ENCODE assay signal across 8 mouse cellular contexts in genomic region chr15:84073911-84074704, GRCm38 (mm10). TPM values are rescaled to one million over a fixed set of nuclear protein-coding genes. Genes with fewer than 3 reads are reported as not detected.
DNase-seq lines count a peak whose midpoint lies in the region; TF ChIP-seq lines count a peak whose summit lies in the region.
"Had no signal": no experiment of that assay in that cellular context is flagged by ENCODE, and none has a peak within 500 bp of the region (broad histone marks: within the 10 kb centered on the region; RNA-seq: fewer than 3 reads in every experiment).

No protein-coding gene starts in this region.

- peak; percentile 80 to 81 for TF ChIP-seq CTCF in CH12.LX (conservative IDR thresholded peaks at IDR 0.05 in 1 of 2, IDR thresholded peaks at IDR 0.05 in 1 of 2; ENCODE audit: low read depth in 2 of 2, low read length in 2 of 2)
- peak; percentile 86; the same call in 1 of the 2 replicates for TF ChIP-seq CTCF in spleen, adult 2 months (IDR thresholded peaks at IDR 0.05; ENCODE audit: extremely low read depth, insufficient read depth, insufficient read length, insufficient replicate concordance)

- H3K27me3 ChIP-seq in CH12.LX (replicated peaks) = peaks cover 82% of the 10 kb centered on the region
- H3K27me3 ChIP-seq in spleen, adult 2 months (ENCODE audit: control insufficient read depth, insufficient read depth, low read length) = no peaks in the 10 kb centered on the region; the same call in none of the 2 replicates

- DNase-seq in CH12.LX (ENCODE audit: extremely low read depth) = peak; percentile 42
- peak; percentile 50 for DNase-seq in Muller cell, postnatal 12 days (ENCODE audit: inconsistent ontology term)
- peak; percentile 88 to 90 for DNase-seq in cerebellum, postnatal 14 days
- DNase-seq in gastrocnemius, postnatal 14 days = peak; percentile 46
- peak; percentile 50 to 74 for DNase-seq in layer of hippocampus, adult 18-20 months (ENCODE audit: low spot score in 2 of 2)
- peak; percentile 32 for DNase-seq in lung, postnatal 25 days (ENCODE audit: low spot score)
- peak in 1 of 2 experiments; percentile 18 for DNase-seq in spleen, adult 2 months (ENCODE audit: low read depth in 1 of 2, low spot score in 2 of 2)

- H3K36me3 ChIP-seq in CH12.LX (replicated peaks in 1 of 2; ENCODE audit: control insufficient read depth in 1 of 2, insufficient read depth in 1 of 2, low read length in 1 of 2) = no peaks in the 10 kb centered on the region
- no peaks in the 10 kb centered on the region for H3K36me3 ChIP-seq in spleen, adult 2 months (ENCODE audit: control insufficient read depth, insufficient read depth, low read length)

- dilution Hi-C loops in CH12.LX (cut with MboI; ENCODE audit: extremely low pct_ligation_motif_present, extremely low pct_unique_long_range_greater_than_20kb, low sequenced_read_pairs) = no loop called here

- H3K4me2 ChIP-seq in CH12.LX (ENCODE audit: insufficient read depth, low read depth, poor library complexity, severe bottlenecking) = 0 out of 2 replicates have a peak overlapping the region, but pooled peaks have one; percentile 17

- H3K4me3 ChIP-seq in CH12.LX (replicated peaks in 1 of 3; ENCODE audit: low read depth in 2 of 3, low read length in 2 of 3, poor library complexity in 1 of 3) = no peak overlapping the region
- no peak overlapping the region for H3K4me3 ChIP-seq in spleen, adult 2 months (ENCODE audit: extremely low read depth, insufficient read depth, insufficient read length)

- 14% methylated on average over 12 of the region's 15 CpGs for WGBS in spleen, adult 2 months

- TF ChIP-seq EP300 in CH12.LX (IDR thresholded peaks at IDR 0.05; ENCODE audit: low read length) = no peak

- H3K4me1 ChIP-seq in CH12.LX (ENCODE audit: control insufficient read depth in 1 of 2, insufficient read depth in 2 of 2) = 0 out of 4 replicates have a peak, but pooled peaks cover 0 to 3% of the 10 kb centered on the region in 2 experiments
- H3K4me1 ChIP-seq in spleen, adult 2 months (ENCODE audit: control insufficient read depth, insufficient read depth, insufficient read length) = no peaks in the 10 kb centered on the region

- H3K9ac ChIP-seq in CH12.LX (ENCODE audit: insufficient read depth, low read depth) = no peak overlapping the region

- H3K79me2 ChIP-seq in CH12.LX (replicated peaks; ENCODE audit: control insufficient read depth, extremely low read depth, insufficient read depth, poor library complexity, severe bottlenecking) = no peaks in the 10 kb centered on the region

- no peak for TF ChIP-seq POLR2A in CH12.LX (IDR thresholded peaks at IDR 0.05; ENCODE audit: low read depth, low read length)
- TF ChIP-seq POLR2A in spleen, adult 2 months (IDR thresholded peaks at IDR 0.05; ENCODE audit: low read depth, low read length) = no peak

- H3K27ac ChIP-seq in CH12.LX (ENCODE audit: insufficient read depth, low read depth) = no peak overlapping the region
- H3K27ac ChIP-seq in spleen, adult 2 months (ENCODE audit: insufficient read depth, low read length) = no peak overlapping the region

- peak; percentile 29 for TF ChIP-seq RAD21 in CH12.LX (IDR thresholded peaks at IDR 0.05; ENCODE audit: low read depth, low read length)

- in situ Hi-C loops in CH12.LX (cut with MboI; ENCODE audit: low pct_ligation_motif_present, low pct_unique_long_range_greater_than_20kb, low sequenced_read_pairs) = no loop called here

- H3K9me3 ChIP-seq in CH12.LX (replicated peaks; ENCODE audit: low read length) = no peaks in the 10 kb centered on the region

- intact Hi-C loops in gastrocnemius, postnatal 14 days (cut with DNase I; ENCODE audit: low total_unique reads) = no loop called here

TF ChIP-seq in CH12.LX, 34 proteins besides CTCF, POLR2A, EP300 and RAD21:
- TF ChIP-seq SMC3 (IDR thresholded peaks at IDR 0.05; ENCODE audit: low read depth, low read length) = peak; percentile 56
- TF ChIP-seq USF2 (conservative IDR thresholded peaks at IDR 0.05; ENCODE audit: low read depth, low read length) = no peak
- TF ChIP-seq CHD2 (IDR thresholded peaks at IDR 0.05; ENCODE audit: low read length) = no peak
- TF ChIP-seq MYC (IDR thresholded peaks at IDR 0.05; ENCODE audit: low read depth, low read length) = no peak
- 0 out of 2 replicates have a peak, but pooled peaks have one; percentile 22 for TF ChIP-seq MAFK (IDR thresholded peaks at IDR 0.05; ENCODE audit: insufficient replicate concordance, low read length)
- no peak for TF ChIP-seq ZNF384 (IDR thresholded peaks at IDR 0.05; ENCODE audit: low read depth, low read length)
- TF ChIP-seq ZMIZ1 (IDR thresholded peaks at IDR 0.05; ENCODE audit: low read depth, low read length) = no peak
- no peak for TF ChIP-seq HCFC1 (IDR thresholded peaks at IDR 0.05; ENCODE audit: low read depth, low read length)
- TF ChIP-seq ELF1 (IDR thresholded peaks at IDR 0.05; ENCODE audit: low read depth, low read length) = no peak
- TF ChIP-seq E2F4 (IDR thresholded peaks at IDR 0.05; ENCODE audit: insufficient replicate concordance, low read depth, low read length) = no peak
- TF ChIP-seq KAT2A (IDR thresholded peaks at IDR 0.05; ENCODE audit: insufficient replicate concordance, low read length) = no peak
- TF ChIP-seq MAZ (IDR thresholded peaks at IDR 0.05; ENCODE audit: low read depth, low read length) = no peak

RNA-seq across cellular contexts. Expression of gene Efcab6, which starts 8.9 kb away (rescaled TPM):
- not detected in 2 replicates for total RNA-seq in CH12.LX (2012; rRNA removed)
- total RNA-seq in CH12.LX (2014; rRNA removed) = not detected in 2 replicates
- not detected in 2 replicates for polyA plus RNA-seq in CH12.LX (2012; ENCODE audit: insufficient read length, low read depth)
- 1 to 10 TPM; 2.7 to 4.0 TPM for total RNA-seq in gastrocnemius, postnatal 14 days (2021)
- 1 to 10 TPM; 6.3 to 7.6 TPM for total RNA-seq in layer of hippocampus, adult 18-20 months (2021)
- polyA plus RNA-seq in spleen, adult 2 months (2012; rRNA removed) = not detected in 2 replicates
- polyA plus RNA-seq: large intestine, adult 2 months had no signal

RNA-seq across cellular contexts. Expression of gene Sult4a1, which starts 31.4 kb away (rescaled TPM):
- not detected in 2 replicates for total RNA-seq in CH12.LX (2012; rRNA removed)
- not detected in 2 replicates for total RNA-seq in CH12.LX (2014; rRNA removed)
- polyA plus RNA-seq in CH12.LX (2012; ENCODE audit: insufficient read length, low read depth) = not detected in 2 replicates
- under 1 TPM in 1 of 2 experiments, not detected in 1; 0.09 TPM for total RNA-seq in gastrocnemius, postnatal 14 days (2021)
- 100 to 1,000 TPM; 350 to 353 TPM for total RNA-seq in layer of hippocampus, adult 18-20 months (2021)
- polyA plus RNA-seq in spleen, adult 2 months (2012; rRNA removed) = 0.29 and 0.32 TPM in 2 replicates

RNA-seq across cellular contexts. Expression of gene Pnpla5, which starts 48.9 kb away (rescaled TPM):
- not detected in 2 replicates for total RNA-seq in CH12.LX (2012; rRNA removed)
- total RNA-seq in CH12.LX (2014; rRNA removed) = not detected in 2 replicates
- not detected in 2 replicates for polyA plus RNA-seq in CH12.LX (2012; ENCODE audit: insufficient read length, low read depth)
- total RNA-seq in gastrocnemius, postnatal 14 days (2021) = not detected
- total RNA-seq in layer of hippocampus, adult 18-20 months (2021) = not detected
- polyA plus RNA-seq in spleen, adult 2 months (2012; rRNA removed) = not detected in 2 replicates

Comparison
In these comparisons a context has a peak if more than half of its experiments do, and no peak if none do; other contexts are left out.
1. RNA of gene Sult4a1, which starts 31.4 kb away (total RNA-seq): 350 to 353 TPM in layer of hippocampus, adult 18-20 months; 0.09 TPM in gastrocnemius, postnatal 14 days and not detected in CH12.LX; every median in the first group is over 100 times any median in the second.